Mouse (Mus musculus) spleen, postnatal 10 days (tissue): ENCODE results near the gene Pidd1.
"Not testable (repeated sequence)": the region's sequence is repeated elsewhere in the genome, so short reads cannot be mapped to it uniquely, and the experiment has no call there.

Source experiments
- DNase-seq, 2 experiments: peaks; one replicate each; pipeline ENCODE4 v3.0.0; 2021 to 2022; ENCODE audit warnings: low spot score in 2 of 2

Gene Pidd1

DNA sequence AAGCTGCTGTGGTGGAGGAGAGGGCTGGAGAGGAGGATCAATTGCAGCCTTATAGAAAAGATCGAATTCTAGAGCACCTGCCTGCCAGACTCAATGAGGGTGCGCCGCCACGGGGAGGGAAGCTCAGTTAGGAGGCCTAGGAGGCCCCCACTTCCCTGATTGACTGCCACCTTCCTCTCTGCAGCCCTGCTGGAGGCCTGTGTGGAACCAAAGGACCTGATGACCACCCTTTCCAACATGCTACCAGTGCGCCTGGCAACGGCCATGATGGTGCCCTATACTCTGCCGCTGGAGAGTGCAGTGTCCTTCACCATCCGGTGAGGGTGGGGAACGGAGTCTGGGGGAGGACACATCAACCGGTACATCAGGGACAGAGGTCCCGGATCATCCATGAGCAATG, 14.8 kb upstream of the Pidd1 start:
- DNase-seq, result peak in 1 of 2 experiments; percentile 20

DNA sequence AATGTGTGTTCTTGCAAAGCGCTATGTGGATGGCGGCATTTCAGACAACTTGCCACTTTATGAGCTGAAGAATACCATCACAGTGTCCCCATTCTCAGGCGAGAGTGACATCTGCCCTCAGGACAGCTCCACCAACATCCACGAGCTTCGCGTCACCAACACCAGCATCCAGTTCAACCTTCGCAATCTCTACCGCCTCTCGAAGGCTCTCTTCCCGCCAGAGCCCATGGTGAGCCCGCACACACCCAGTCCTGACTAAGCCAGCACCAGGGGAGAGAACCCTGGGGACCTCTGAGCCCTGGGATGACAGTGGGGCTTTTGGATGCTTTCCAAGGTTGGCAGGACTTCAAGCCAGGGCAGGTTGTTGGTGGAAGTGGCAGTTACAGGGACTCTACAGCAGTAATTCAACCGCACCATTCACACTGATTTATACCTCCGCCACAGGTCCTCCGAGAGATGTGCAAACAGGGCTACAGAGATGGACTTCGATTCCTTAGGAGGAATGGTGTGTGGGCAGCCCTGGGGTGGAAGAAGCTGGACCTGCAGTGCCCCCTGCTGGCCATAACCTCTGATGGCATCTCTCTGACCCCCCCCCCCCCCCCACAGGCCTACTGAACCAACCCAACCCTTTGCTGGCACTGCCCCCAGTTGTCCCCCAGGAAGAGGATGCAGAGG, 14.3 kb upstream of the Pidd1 start:
- peak; percentile 47 to 80 for DNase-seq

DNA sequence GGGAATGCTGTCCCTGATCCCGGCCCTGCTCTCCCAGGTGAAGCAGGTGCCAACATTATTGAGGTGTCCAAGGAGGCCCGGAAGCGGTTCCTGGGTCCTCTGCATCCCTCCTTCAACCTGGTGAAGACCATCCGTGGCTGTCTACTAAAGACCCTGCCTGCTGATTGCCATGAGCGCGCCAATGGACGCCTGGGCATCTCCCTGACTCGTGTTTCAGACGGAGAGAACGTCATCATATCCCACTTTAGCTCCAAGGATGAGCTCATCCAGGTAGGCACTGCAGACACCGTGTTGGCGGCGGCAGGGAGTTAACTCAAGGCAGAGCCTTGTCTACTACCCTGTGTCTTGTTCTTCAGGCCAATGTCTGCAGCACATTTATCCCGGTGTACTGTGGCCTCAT, 13.4 kb upstream of the Pidd1 start:
- no peak for DNase-seq

DNA sequence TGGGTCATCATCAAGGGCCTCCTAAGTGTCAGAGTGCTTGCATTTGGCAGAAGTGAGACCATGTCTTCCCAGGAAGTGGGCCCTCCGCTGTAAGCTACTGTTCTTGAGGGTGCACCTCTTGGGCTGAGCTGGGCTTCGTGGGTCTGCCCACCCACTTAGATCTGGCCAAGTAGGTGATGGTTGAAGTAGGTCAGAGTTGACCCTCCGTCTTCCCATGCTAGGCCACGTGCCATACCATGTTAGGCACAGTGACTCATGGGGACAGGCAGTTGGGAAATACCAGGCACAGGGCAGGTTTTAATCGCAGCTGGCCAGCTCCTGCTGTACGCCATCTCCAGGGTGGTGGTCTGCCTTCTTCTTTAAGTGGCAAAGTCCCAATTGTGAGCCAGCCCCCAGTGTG, 12.9 kb upstream of the Pidd1 start:
- peak in 1 of 2 experiments; percentile 15 for DNase-seq

DNA sequence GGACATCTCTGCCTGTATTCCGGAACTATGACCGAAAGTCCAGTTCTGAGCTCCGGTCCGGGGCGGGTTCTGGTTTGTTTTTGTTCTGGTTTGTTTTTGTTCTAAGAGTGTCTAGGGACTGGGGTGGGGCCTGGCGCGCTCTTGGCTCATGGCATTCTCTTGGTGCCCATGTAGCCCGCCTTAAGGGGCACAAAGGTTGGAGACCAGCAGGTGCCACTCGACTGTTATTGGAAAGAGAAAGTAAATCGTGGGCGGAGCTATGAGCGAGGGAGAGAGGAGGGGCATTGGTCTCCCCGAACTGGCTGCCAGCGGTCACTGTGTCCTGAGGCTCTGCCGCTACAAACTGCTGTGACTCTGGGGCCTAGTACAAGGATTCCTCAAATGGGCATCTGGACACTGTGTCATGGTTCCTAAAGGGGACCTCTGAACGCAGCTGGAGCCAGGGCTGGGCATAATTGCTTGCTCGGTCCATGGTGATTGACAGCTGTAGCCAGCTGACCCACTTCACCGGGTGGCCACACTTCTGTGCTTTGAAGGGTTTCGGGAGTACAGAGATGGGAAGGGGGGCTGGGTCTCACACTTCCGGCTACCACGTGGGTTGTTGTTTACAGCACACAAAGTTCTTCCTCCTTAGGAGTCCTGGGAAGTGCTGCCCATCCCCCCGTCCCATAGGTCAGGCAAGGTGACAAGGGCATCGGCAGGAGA, 11.9 kb upstream of the Pidd1 start:
- DNase-seq, result peak; percentile 73 to 79

DNA sequence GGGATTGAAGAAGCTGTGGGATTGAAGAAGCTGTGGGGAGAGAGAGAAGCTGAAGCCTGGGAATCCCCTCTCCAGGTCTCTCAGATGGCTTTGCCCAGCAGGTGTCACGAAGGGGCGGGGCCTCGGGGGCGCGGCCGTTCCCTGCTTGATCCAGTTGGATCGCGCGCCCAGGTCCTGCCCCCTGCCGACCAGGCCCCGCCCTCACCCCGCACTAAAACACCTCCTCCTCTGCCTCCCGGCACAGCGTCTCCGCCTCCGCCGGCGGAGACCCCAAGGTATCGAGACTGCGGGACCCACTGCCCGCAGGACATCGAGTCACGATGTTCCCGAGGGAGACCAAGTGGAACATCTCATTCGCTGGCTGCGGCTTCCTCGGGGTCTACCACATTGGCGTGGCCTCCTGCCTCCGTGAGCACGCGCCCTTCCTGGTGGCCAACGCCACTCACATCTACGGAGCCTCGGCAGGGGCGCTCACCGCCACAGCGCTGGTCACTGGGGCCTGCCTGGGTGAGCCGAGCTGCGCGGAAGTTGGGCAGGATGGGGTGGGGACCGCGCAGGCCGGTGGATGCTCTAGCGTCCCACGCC, 11.2 kb upstream of the Pidd1 start, which contains the start of gene Pnpla2:
Pnpla2 (plus strand) TSS at position 232 of the 585 bp plus-strand sequence.
- peak; percentile 90 to 98 for DNase-seq

DNA sequence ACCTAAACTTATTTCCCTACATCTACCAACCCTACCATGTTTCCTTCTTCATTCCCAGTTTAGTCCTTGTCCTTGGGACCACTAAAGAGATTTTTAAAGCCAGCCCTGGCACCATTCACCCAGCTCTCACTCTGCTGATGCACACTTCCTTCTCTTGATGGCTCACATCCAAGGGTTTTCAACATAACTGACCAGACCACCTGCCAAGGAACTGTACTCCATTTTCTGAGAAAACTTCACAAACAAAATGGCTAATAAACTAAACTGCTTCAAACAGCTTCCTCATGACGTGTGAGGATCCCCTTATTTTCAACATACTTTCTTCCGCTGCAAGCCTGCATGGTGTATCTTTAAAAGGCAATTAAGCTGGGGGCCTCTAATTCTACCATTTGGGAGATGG, 9.8 kb upstream of the Pidd1 start:
- DNase-seq, result no peak

DNA sequence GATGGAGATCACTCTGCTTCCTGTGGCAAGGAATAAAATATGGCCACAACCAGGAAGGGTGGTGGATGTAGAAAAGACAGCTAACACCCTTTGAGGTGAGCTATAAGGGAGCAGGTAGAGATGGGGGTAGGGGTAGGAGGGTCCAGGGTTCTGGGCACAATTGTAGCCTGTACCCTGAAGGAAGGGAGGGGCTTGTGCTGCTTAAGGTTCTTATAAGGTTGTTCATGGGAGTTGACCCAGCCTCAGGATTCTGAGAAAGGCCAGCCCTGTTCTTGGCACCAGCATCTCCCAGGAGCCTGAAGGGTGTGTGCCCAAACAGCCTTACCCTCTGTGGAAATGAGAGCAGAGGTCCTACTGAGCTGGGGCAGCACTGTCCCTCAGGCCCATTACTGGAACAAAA, 8.1 kb upstream of the Pidd1 start:
- no peak for DNase-seq

DNA sequence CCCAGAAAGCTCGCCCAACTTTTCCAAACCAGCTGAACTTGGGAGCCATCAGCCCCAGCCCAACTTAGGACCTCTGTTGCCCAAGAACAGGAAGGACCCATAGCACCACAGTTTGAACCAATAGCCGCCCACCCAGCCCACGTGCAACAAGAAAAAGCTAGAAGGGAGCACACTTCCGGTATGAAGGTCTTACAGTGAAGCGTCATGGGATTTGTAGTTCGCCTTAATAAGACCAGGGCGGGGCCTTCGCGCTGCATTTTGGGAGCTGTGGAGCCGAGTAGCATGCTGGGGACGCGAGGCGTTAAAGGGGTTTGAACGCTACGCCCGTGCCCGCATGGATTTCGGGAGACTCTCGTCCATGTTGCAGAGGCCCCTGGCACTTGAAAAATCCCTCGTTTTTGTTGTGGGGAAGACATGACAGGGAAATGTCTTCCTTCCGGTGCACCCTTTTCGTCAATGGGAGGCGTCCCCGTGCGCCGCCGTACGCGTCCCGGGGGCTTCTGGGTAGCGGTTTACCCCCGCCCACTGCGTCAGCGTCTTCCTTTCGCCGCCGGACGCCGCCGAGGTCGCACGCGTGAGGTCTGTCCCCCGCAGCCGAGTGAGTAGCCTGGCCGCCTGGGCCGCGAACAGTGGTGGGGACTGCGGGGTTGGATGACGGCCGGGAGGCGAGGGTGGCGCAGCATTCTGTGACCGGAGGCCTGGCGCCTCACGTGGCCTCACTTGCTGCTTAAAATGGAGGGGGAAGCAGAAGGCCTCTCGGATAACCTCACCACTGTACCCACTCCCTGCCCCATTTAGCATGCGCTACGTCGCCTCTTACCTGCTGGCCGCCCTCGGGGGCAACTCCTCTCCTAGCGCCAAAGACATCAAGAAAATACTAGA, 3.5 kb upstream of the Pidd1 start, which contains the start of gene Rplp2:
Rplp2 (plus strand) TSS at position 261 of the 882 bp plus-strand sequence.
- peak; percentile 94 to 95 for DNase-seq

DNA sequence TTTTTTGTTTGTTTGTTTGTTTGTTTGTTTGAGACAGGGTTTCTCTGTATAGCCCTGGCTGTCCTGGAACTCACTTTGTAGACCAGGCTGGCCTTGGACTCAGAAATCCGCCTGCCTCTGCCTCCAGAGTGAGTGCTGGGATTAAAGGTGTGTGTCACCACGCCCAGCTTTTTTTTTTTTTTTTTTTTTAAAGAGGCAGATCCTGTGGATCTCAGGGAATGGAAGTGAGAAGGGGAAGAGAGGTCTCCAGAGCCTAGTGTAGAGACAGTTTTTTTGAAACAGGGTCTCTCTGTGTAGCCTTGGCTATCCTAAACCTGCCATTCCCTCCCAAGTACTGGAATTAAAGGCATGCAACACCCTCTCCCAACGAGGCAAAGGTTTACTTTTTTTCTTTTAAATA, 2.5 kb upstream of the Pidd1 start:
- DNase-seq, result not testable (repeated sequence)

DNA sequence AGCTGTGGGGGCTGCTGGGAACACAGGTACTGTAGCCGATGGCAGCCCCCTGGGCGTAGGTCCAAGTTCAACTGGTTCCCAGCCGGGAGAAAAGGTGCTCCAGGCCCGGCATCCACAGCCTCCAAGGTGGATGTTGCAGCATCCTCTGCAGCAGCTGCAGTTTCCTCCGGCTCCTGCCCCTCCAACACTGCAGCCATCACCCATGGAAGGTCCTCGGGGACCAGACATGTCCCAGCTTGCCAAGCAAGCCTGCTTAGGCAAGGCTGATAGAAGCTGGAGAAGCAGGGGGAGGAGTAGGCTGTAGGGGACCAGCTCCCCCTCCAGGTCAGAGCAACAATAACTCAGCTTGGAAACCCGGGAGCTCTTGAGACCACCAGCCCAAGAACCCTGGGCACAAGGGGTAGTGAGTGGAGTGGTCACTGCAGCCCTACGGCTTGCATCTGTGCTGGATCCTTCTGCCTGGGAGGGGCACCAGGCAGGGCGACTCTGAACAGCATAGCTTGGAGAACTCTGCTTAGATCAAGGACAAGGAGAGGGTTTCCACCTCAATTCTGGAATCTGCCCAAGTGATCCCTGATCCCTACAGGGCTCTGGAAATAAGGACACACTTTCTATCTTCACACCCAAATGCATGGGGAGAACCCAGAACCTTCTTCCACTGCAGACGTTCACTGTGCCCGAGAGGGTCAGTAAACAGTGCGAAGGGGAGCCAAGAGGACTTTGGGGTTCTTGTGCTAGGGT, 574 bp downstream of the Pidd1 start:
- DNase-seq, result peak; percentile 55 to 62

DNA sequence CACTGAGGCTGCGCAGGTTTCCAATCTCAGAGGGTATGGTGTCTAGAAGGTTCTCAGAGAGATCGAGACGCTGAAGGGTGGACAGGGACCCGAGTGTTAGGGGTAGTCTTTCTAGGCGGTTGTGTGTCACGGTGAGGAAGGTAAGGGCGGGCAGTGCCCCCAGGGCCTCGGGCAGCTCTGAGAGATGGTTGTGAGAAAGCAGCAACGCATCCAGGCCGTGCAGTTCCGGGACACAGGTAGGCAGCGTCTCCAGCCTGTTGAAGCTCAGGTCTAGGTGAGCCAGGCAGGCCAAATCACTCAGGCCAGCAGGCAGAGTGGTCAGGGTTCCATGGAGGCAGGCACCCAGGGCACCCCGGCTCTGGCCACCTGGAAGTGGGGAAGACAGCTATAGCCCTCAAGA, 1.6 kb downstream of the Pidd1 start:
- peak; percentile 25 to 29 for DNase-seq

DNA sequence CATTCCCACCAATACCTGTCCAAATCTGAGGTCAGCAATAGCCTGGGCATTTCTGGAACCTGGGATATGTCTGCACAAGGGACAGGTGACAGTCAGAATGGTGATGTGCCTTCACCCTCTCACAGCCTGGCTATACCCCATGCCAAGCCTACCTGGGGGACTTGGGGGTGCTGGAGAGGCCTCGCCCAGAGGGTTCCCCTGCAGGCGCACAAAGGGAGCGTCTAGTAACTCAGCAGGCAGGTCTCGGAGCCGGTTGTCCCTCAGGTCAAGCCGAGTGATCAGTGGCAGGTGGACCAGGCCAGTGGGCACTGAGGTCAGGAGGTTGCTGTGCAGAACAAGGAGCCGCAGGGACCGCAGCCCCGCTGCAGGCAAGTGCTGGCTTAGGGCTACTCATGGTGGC, 2.4 kb downstream of the Pidd1 start:
- peak in 1 of 2 experiments; percentile 19 for DNase-seq

DNA sequence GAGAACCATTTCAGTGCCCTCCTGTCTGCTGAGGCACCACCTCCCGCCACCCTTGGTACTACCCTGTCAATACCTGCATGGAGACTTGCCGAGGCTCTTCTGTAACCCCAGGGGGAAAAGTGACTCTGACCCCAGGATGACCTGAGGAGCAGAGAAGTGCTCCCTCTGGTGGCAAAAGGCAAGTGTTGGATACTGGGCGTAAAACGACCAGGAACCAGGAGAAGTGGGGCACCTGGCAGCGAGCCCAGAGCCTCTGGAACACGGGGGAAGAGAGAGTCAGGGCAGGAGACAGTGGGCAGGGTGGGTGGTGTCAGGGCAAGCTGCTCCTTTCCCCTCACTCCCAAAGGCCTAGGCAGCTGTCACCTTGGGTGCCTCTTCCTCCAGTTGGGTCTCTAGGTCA, 3.2 kb downstream of the Pidd1 start:
- DNase-seq, result peak in 1 of 2 experiments; percentile 70

DNA sequence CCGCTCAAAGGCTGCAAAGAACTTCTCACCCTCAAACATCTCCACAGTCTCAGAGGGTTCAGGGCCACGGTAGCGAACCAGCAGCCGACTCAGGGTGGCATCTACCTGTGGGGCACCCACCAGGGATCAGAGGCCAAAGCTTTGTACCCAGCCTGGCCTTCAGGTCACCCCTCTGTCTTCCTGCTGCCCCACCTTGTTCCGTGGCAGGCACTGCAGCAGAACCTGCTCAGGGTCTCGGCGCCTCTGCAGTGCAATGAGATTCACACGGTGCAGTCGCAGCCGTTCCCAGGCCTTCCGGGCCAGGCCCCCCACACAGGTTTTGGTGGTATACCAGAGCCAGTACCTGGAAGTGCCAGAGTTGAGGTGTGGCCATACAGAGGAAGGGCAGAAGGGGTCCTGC, 4.0 kb downstream of the Pidd1 start:
- DNase-seq, result peak in 1 of 2 experiments; percentile 14

DNA sequence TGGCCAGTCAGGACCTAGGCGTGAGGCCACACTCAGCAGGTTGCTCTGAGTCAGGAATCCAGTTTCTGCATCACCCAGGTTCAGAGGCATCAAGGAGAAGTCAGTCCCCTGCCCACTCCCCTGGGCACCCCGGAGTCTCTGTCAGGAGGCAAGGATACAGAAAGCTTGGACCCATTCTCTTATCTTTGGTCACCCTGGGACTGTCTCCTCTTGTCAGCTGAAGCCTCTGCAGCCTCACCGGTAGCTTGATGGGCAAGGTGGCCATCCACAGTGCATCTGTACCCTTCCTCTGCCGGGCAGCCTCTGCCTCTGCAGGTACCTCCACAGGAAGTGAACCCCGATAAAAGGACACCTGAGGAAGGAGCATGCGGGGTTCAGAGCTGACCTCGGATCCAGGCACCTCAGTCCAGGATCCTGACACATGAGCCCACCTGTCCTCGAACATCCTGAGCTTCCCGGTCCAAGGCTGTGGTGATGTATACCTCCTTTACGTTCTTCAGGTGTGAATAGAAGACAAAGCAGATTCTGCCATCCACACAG, 4.6 kb downstream of the Pidd1 start:
- DNase-seq, result peak in 1 of 2 experiments; percentile 14

DNA sequence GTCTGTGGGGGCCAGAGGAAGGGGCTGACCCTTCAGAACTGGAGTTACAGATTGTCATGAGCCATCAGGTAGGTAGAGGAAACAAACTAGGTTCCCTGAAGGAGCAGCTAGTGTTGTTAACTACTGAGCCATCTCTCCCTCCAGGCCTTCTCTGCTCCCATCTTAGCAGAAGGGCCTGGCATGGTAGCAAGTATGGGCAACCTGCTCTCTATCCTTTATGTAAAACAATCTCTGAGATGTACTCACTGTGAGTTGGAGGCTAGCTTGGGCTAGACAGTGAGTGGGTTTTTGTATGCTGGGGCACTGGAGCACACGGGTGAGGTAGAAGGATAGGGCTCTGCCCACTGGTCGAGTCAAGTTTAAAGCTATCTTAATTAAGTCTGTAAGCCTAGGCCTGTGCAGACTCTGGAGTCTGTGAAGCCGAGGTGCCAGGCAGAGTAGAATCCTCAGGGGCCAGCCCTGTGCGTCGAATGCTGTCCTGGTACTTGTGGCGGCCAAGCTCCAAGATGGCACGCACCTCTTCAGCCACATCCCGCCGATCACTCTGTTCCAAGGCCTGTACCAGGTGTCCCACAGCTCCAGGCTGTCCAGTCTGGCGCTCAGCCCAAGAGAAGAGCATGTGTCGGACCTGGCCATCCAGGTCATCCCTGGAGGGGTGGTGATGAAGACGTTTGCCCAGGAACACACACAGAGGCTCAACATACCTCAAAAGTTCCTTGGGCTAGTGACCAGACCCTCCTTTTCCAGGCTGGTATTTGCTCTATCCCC, 5.4 kb downstream of the Pidd1 start:
- peak in 1 of 2 experiments; percentile 29 for DNase-seq

DNA sequence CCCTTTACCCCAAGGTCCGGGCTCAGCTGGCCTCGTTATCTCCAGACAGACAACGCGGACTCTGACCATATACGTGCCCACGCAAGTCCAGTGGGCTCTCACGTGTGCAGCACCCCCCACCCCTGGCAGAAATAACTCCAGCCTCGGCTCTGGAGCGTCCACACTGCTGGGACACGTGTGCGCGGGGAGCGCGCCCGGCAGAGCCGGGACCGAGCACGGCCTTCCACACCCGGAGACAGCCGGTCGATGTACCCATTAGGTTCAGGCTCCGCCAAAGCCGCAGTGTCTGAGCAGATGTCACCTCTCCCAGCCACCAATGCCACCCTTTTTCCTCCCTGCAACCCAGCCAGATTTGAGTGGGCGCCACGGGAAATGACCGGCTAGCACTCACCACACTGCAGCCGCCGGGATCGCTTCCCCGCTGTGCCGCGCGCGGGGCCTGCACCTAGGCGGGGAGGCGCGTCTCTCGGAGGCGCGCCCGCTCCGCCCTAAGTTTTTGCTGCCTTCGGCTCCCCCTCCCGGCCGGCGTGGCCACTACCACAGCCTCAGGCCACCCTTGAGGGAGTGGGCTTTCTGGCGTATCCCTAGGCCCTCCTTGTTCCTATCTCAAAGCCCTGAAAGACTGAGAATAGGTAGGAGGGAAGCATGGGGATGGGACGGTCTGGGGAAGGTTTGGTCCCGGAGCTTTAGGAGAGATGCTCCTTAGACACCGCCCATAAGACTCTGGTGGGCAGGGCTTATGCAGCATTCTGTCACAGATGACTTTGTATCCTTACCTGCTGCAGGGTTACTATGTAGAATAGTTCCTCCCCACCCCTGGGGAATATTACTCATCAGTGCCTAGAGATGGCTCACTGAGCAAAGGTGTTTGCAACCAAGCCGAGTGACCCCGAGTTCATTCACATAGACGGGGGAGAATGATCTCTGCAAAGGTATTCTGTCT, 6.4 kb downstream of the Pidd1 start, which contains the start of gene Slc25a22:
Slc25a22 (minus strand) TSS at position 715 of the 943 bp plus-strand sequence.
- DNase-seq, result peak; percentile 83 to 89

DNA sequence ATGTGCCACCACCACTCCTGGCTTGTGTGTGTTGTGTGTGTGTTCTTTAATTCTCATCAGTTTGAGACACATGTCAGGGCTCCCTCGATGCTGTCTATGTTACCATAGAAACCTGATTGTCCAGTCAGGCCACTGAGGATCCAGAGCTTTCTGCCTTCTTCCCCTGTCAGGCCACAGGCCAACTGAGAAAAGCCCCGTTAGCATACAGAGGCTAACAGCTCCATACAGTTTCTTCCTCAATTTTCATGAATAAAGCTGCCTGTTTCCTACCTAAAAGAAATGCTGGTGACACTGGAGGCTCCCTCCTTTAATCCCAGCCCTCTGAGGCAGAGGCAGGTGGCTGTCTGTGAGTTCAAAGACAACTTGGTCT, 7.3 kb downstream of the Pidd1 start:
- DNase-seq, result peak in 1 of 2 experiments; percentile 14
